Mouse (Mus musculus): Measurements from ENCODE around the gene Actr5. TPM values are rescaled to one million over a fixed set of nuclear protein-coding genes. Genes with fewer than 3 reads are reported as not detected.

Gene Actr5
- total and polyA plus RNA-seq, 3 experiments, result 17.0 to 20.8 TPM; not detected in 1

- no peak for TF ChIP-seq NELFE (IDR thresholded peaks at IDR 0.05; ENCODE audit: low read depth, low read length)
- TF ChIP-seq MYB (IDR thresholded peaks at IDR 0.05; ENCODE audit: low read depth, low read length), result no peak
- no peak for TF ChIP-seq MEF2A (IDR thresholded peaks at IDR 0.05; ENCODE audit: extremely low read depth, insufficient replicate concordance, low read depth, low read length, poor library complexity, severe bottlenecking)
- no peak for TF ChIP-seq POLR2AphosphoS5 (IDR thresholded peaks at IDR 0.05; ENCODE audit: borderline replicate concordance, low read depth, low read length)
- no peak for TF ChIP-seq TBP (IDR thresholded peaks at IDR 0.05; ENCODE audit: low read depth, low read length)
- no peak for TF ChIP-seq E2F4 (IDR thresholded peaks at IDR 0.05; ENCODE audit: borderline replicate concordance, low read depth, low read length)
- TF ChIP-seq RAD21 (IDR thresholded peaks at IDR 0.05; ENCODE audit: low read depth, low read length), result no peak
- no peak for TF ChIP-seq USF1 (IDR thresholded peaks at IDR 0.05; ENCODE audit: low read depth, low read length)
- no peak for TF ChIP-seq BHLHE40 (IDR thresholded peaks at IDR 0.05; ENCODE audit: borderline replicate concordance, low read depth, low read length)
- TF ChIP-seq MAFK (IDR thresholded peaks at IDR 0.05; ENCODE audit: borderline replicate concordance, low read depth, low read length), result no peak
- no peak for TF ChIP-seq ETS1 (IDR thresholded peaks at IDR 0.05; ENCODE audit: low read depth, low read length)
- TF ChIP-seq KAT2A (conservative IDR thresholded peaks at IDR 0.05; ENCODE audit: low read depth, low read length), result no peak
- no peak for TF ChIP-seq MXI1 (IDR thresholded peaks at IDR 0.05; ENCODE audit: low read depth, low read length)
- TF ChIP-seq TCF12 (IDR thresholded peaks at IDR 0.05; ENCODE audit: low read depth, low read length), result no peak
- no peak for TF ChIP-seq ZNF384 (IDR thresholded peaks at IDR 0.05; ENCODE audit: low read depth, low read length)
- TF ChIP-seq CHD2 (IDR thresholded peaks at IDR 0.05; ENCODE audit: low read length), result no peak
- no peak for TF ChIP-seq GABPA (IDR thresholded peaks at IDR 0.05; ENCODE audit: low read depth, low read length)
- TF ChIP-seq CHD1 (IDR thresholded peaks at IDR 0.05; ENCODE audit: low read depth, low read length), result no peak
- TF ChIP-seq NRF1 (IDR thresholded peaks at IDR 0.05; ENCODE audit: insufficient read depth, low read depth, low read length, poor library complexity, severe bottlenecking), result no peak
- TF ChIP-seq UBTF (IDR thresholded peaks at IDR 0.05; ENCODE audit: borderline replicate concordance, insufficient read depth, low read depth, low read length), result no peak
- Histone ChIP-seq H3K9ac (ENCODE audit: control insufficient read depth, low read depth, low read length, poor library complexity, severe bottlenecking) (no peak overlapping the region), H3K4me1 (ENCODE audit: control insufficient read depth in 1 of 2, insufficient read depth in 2 of 2, low read length in 2 of 2) (no peaks in the 10 kb centered on the region), H3K27me3 (ENCODE audit: control insufficient read depth in 1 of 2, insufficient read depth in 2 of 2, low read length in 2 of 2) (no peaks in the 10 kb centered on the region), H3K4me3 (ENCODE audit: control insufficient read depth in 1 of 2, insufficient read depth in 1 of 2, low read depth in 2 of 2, low read length in 2 of 2) (no peak overlapping the region), H3K36me3 (ENCODE audit: control insufficient read depth in 1 of 2, insufficient read depth in 2 of 2, low read length in 2 of 2) (no peaks in the 10 kb centered on the region), H3K79me2 (ENCODE audit: control insufficient read depth, insufficient read depth, low read length, poor library complexity) (no peaks in the 10 kb centered on the region), H3K27ac (ENCODE audit: control insufficient read depth, low read depth, low read length) (no peak overlapping the region), H3K9me3 (replicated peaks; ENCODE audit: insufficient read depth, low read length) (no peaks in the 10 kb centered on the region)
- DNase-seq (ENCODE audit: low read depth, low spot score), result no peak
These were observed 41.5 kb downstream of the Actr5 start for GRCm38 (mm10) chr2:158666071-158666800.

All from MEL (cell line).